Mouse (Mus musculus) forebrain, embryonic 11.5 days (tissue): ENCODE results near the gene Maco1. TPM values are rescaled to one million over a fixed set of nuclear protein-coding genes. Genes with fewer than 3 reads are reported as not detected.

Source experiments
- ATAC-seq: fragments of 200-750 bp; cut with Nextera tagmentation; replicated peaks from 2 replicates; pipeline ENCODE4 v1.8.0; 2017; ENCODE audit warnings: moderate TSS enrichment; ENCODE audit not compliant: low FRiP score
- DNase-seq: peaks from one replicate; pipeline ENCODE4 v3.0.0-alpha.2; 2017; ENCODE audit warnings: low spot score
- H3K27ac ChIP-seq: fragments of 300-500 bp; sonication (generic); 2 replicates; pipeline ENCODE4 v1.5.1; 2014; ENCODE audit warnings: low read depth, low read length
- H3K27me3 ChIP-seq: fragments of 300-500 bp; sonication (generic); 2 replicates; pipeline ENCODE4 v1.6.1; 2014; ENCODE audit warnings: mild to moderate bottlenecking, low read length, mixed read lengths; ENCODE audit not compliant: control insufficient read depth, insufficient read depth
- H3K36me3 ChIP-seq: fragments of 300-500 bp; sonication (generic); 2 replicates; pipeline ENCODE4 v1.6.1; 2014; ENCODE audit warnings: mild to moderate bottlenecking, low read length, moderate library complexity, mixed read lengths; ENCODE audit not compliant: control insufficient read depth, insufficient read depth
- H3K4me1 ChIP-seq: fragments of 300-500 bp; sonication (generic); replicated peaks from 2 replicates; pipeline ENCODE4 v1.6.1; 2014; ENCODE audit warnings: low read length, mixed read lengths; ENCODE audit not compliant: control insufficient read depth, insufficient read depth
- H3K4me2 ChIP-seq: fragments of 300-500 bp; sonication (generic); 2 replicates; pipeline ENCODE4 v1.6.1; 2014; ENCODE audit warnings: low read depth, mild to moderate bottlenecking, low read length, moderate library complexity, mixed read lengths; ENCODE audit not compliant: severe bottlenecking
- H3K4me3 ChIP-seq: fragments of 300-500 bp; sonication (generic); 2 replicates; pipeline ENCODE4 v1.5.1; 2014; ENCODE audit warnings: low read depth, low read length
- H3K9ac ChIP-seq: fragments of 300-500 bp; sonication (generic); 2 replicates; pipeline ENCODE4 v1.6.1; 2014; ENCODE audit warnings: low read length
- H3K9me3 ChIP-seq: fragments of 300-500 bp; sonication (generic); 2 replicates; pipeline ENCODE4 v1.6.1; 2016; ENCODE audit warnings: low read length, mixed read lengths; ENCODE audit not compliant: control insufficient read depth
- WGBS: fragments of 180-500 bp; shearing (Covaris S2); extraction: QIAGEN DNeasy Blood & Tissue Kit; methylation state at CpG from one replicate; pipeline ENCODE4 v1.1.7; 2014; 5-methylcytosine and 5-hydroxymethylcytosine counted together
- polyA plus RNA-seq: library from polyadenylated mRNA; unstranded; fragments of >200 nt; fragmentation: Nextera tagmentation; extraction: Ambion mirVana; gene quantifications from 2 replicates; pipeline ENCODE4 v1.2.1, GENCODE M21; 2014

Maco1 gene
- polyA plus RNA-seq, 1 experiment from 2014 or later: 47.5 TPM

- no peaks in the 10 kb centered on the region for H3K27me3 ChIP-seq
- no peaks in the 10 kb centered on the region for H3K9me3 ChIP-seq
- no peak overlapping the region for H3K4me3 ChIP-seq
- ATAC-seq (no peak), DNase-seq (no peak)
- no peak overlapping the region for H3K4me2 ChIP-seq
- H3K9ac ChIP-seq: no peak overlapping the region
- H3K36me3 ChIP-seq: no peaks in the 10 kb centered on the region
- no peak overlapping the region for H3K27ac ChIP-seq
- 80% methylated on average over 9 of the region's 9 CpGs for WGBS
- 0 out of 2 replicates have a peak, but pooled peaks cover 2% of the 10 kb centered on the region for H3K4me1 ChIP-seq
Measured at GRCm38 (mm10) chr4:134876171-134876570, 23.0 kb upstream of the Maco1 start.

- ATAC-seq (no peak), DNase-seq (no peak)
- Histone ChIP-seq H3K36me3 (no peaks in the 10 kb centered on the region), H3K4me2 (no peak overlapping the region), H3K9me3 (no peaks in the 10 kb centered on the region), H3K4me3 (no peak overlapping the region), H3K27ac (no peak overlapping the region), H3K9ac (no peak overlapping the region), H3K27me3 (peaks cover 13% of the 10 kb centered on the region), H3K4me1 (no peaks in the 10 kb centered on the region)
- 52% methylated on average over 2 of the region's 2 CpGs for WGBS
Measured at GRCm38 (mm10) chr4:134871950-134872349, 18.8 kb upstream of the Maco1 start.

- H3K36me3 ChIP-seq: no peaks in the 10 kb centered on the region
- DNase-seq: no peak
- no peak overlapping the region for H3K9ac ChIP-seq
- no peaks in the 10 kb centered on the region for H3K4me1 ChIP-seq
- no peak overlapping the region for H3K4me2 ChIP-seq
- H3K27me3 ChIP-seq: peaks cover 13% of the 10 kb centered on the region
- H3K27ac ChIP-seq: no peak overlapping the region
- no peak for ATAC-seq
- no peaks in the 10 kb centered on the region for H3K9me3 ChIP-seq
- WGBS: 52% methylated on average over 4 of the region's 4 CpGs
- H3K4me3 ChIP-seq: no peak overlapping the region
Measured at GRCm38 (mm10) chr4:134871477-134871876, 18.3 kb upstream of the Maco1 start.

GRCm38 (mm10) chr4:134869815-134870375 is 16.8 kb upstream of the Maco1 start:
- H3K27ac ChIP-seq: no peak overlapping the region
- no peaks in the 10 kb centered on the region for H3K9me3 ChIP-seq
- ATAC-seq: no peak
- 52% methylated on average over 7 of the region's 7 CpGs for WGBS
- H3K36me3 ChIP-seq: no peaks in the 10 kb centered on the region
- no peak overlapping the region for H3K9ac ChIP-seq
- no peak for DNase-seq
- no peaks in the 10 kb centered on the region for H3K4me1 ChIP-seq
- no peak overlapping the region; the same call in 1 of the 2 replicates for H3K4me2 ChIP-seq
- H3K4me3 ChIP-seq: no peak overlapping the region
- H3K27me3 ChIP-seq: peaks cover 13% of the 10 kb centered on the region

GRCm38 (mm10) chr4:134869068-134869730 is 16.1 kb upstream of the Maco1 start:
- H3K27ac ChIP-seq: no peak overlapping the region
- DNase-seq (no peak), ATAC-seq (no peak)
- 10% methylated on average over 16 of the region's 16 CpGs for WGBS
- no peak overlapping the region for H3K9ac ChIP-seq
- H3K4me3 ChIP-seq: no peak overlapping the region
- no peaks in the 10 kb centered on the region for H3K36me3 ChIP-seq
- H3K4me1 ChIP-seq: no peaks in the 10 kb centered on the region
- H3K4me2 ChIP-seq: no peak overlapping the region; the same call in 1 of the 2 replicates
- H3K9me3 ChIP-seq: no peaks in the 10 kb centered on the region
- H3K27me3 ChIP-seq: peaks cover 13% of the 10 kb centered on the region

- Histone ChIP-seq H3K4me2 (no peak overlapping the region), H3K36me3 (no peaks in the 10 kb centered on the region), H3K27ac (no peak overlapping the region), H3K4me3 (no peak overlapping the region), H3K4me1 (no peaks in the 10 kb centered on the region), H3K9ac (no peak overlapping the region), H3K9me3 (no peaks in the 10 kb centered on the region), H3K27me3 (peaks cover 13% of the 10 kb centered on the region)
- 28% methylated on average over 9 of the region's 9 CpGs for WGBS
- no peak for ATAC-seq
- no peak for DNase-seq
Measured at GRCm38 (mm10) chr4:134868490-134868889, 15.3 kb upstream of the Maco1 start.

- H3K36me3 ChIP-seq: no peaks in the 10 kb centered on the region
- no peak for ATAC-seq
- H3K4me1 ChIP-seq: no peaks in the 10 kb centered on the region
- no peak for DNase-seq
- no peak overlapping the region for H3K4me3 ChIP-seq
- H3K9ac ChIP-seq: no peak overlapping the region
- 86% methylated on average over 10 of the region's 10 CpGs for WGBS
- no peak overlapping the region for H3K27ac ChIP-seq
- H3K9me3 ChIP-seq: no peaks in the 10 kb centered on the region
- H3K27me3 ChIP-seq: peaks cover 13% of the 10 kb centered on the region
- H3K4me2 ChIP-seq: no peak overlapping the region
Measured at GRCm38 (mm10) chr4:134868065-134868464, 14.9 kb upstream of the Maco1 start.

- H3K36me3 ChIP-seq: no peaks in the 10 kb centered on the region
- H3K9me3 ChIP-seq: no peaks in the 10 kb centered on the region
- ATAC-seq (no peak), DNase-seq (no peak)
- no peaks in the 10 kb centered on the region for H3K4me1 ChIP-seq
- no peak overlapping the region for H3K4me3 ChIP-seq
- H3K27ac ChIP-seq: no peak overlapping the region
- H3K4me2 ChIP-seq: no peak overlapping the region
- WGBS: 90% methylated on average over 8 of the region's 8 CpGs
- H3K27me3 ChIP-seq: peaks cover 13% of the 10 kb centered on the region
- no peak overlapping the region for H3K9ac ChIP-seq
Measured at GRCm38 (mm10) chr4:134867661-134868060, 14.5 kb upstream of the Maco1 start.

- 94% methylated on average over 8 of the region's 8 CpGs for WGBS
- H3K4me1 ChIP-seq: no peaks in the 10 kb centered on the region
- no peak overlapping the region for H3K4me2 ChIP-seq
- H3K27ac ChIP-seq: no peak overlapping the region
- no peak overlapping the region for H3K9ac ChIP-seq
- peaks cover 13% of the 10 kb centered on the region for H3K27me3 ChIP-seq
- ATAC-seq (no peak), DNase-seq (no peak)
- H3K9me3 ChIP-seq: no peaks in the 10 kb centered on the region
- no peaks in the 10 kb centered on the region for H3K36me3 ChIP-seq
- H3K4me3 ChIP-seq: no peak overlapping the region
Measured at GRCm38 (mm10) chr4:134867213-134867612, 14.1 kb upstream of the Maco1 start.
